Mouse (Mus musculus) lung, adult 2 months (tissue): ENCODE measurements at regions not wholly inside any gene's neighbourhood (a gene's known extent, or its start where the extent isn't known, plus 50 kb on each side); places are given as distances from the start of the nearest gene placed in this dataset.

ENCODE experiments used
- CTCF ChIP-seq: fragments of 200-500 bp; IDR thresholded peaks from 2 replicates; pipeline ENCODE4 v1.5.1; 2011; ENCODE audit warnings: mild to moderate bottlenecking, low read length, control low read depth; ENCODE audit not compliant: insufficient read depth
- POLR2A ChIP-seq: fragments of 200-500 bp; IDR thresholded peaks from 2 replicates; pipeline ENCODE4 v1.6.1; 2011; ENCODE audit warnings: low read depth, mild to moderate bottlenecking, control low read depth, low read length, borderline replicate concordance; ENCODE audit errors: extremely low read depth

GRCm38 (mm10) chr11:63357772-63358344, 229.1 kb downstream of the Pmp22 start:
- TF ChIP-seq CTCF (no peak), POLR2A (no peak)
